Mouse (Mus musculus) adrenal gland, adult 10 weeks (tissue): ENCODE data around the gene Nlrp4e. TPM values are rescaled to one million over a fixed set of nuclear protein-coding genes. Genes with fewer than 3 reads are reported as not detected.

ENCODE experiments used
- polyA plus RNA-seq: library from polyadenylated mRNA; stranded (reverse); fragments of 350-450 nt; fragmentation: Illumina TruSeq; extraction: RNeasy Lipid Tissue Mini Kit (QIAGEN cat#74804); gene quantifications from one replicate; pipeline ENCODE4 v1.2.3, GENCODE M21; 2014; ENCODE audit warnings: low read depth, low replicate concordance

Nlrp4e gene
- polyA plus RNA-seq: not detected

GRCm38 (mm10) chr7:23300892-23301291 is at the start of gene Nlrp4e:
Gene Nlrp4e, plus strand, starts transcription at chr7:23301192.

GRCm38 (mm10) chr7:23251582-23251981 is 49.4 kb upstream of the Nlrp4e start, which contains the start of gene Vmn1r166:
Gene Vmn1r166, minus strand, starts transcription at chr7:23251682.

DNA sequence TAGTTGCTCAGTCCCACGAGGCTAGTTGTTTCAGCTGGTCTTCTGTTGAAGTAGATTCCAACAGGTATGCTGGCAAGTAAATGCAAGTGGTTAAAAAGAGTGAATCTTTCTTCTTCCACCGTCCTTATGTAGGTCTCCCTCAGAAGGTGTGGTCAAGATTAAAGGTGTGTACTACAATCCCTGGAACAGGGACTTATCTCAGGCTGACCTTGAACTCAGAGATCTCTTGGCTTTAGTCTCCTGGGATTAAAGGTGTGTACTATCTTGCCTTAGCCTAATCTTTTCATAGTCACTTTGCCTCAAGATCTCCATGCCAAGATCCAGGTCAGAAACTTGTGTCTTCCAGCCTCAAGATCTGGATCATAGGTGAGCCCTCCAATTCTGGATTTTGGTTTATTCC is 22.2 kb upstream of the Nlrp4e start, which contains the start of gene Gm6902:
TSS of gene Gm6902 (minus strand) at position 101 of the 400 bp plus-strand sequence.

DNA sequence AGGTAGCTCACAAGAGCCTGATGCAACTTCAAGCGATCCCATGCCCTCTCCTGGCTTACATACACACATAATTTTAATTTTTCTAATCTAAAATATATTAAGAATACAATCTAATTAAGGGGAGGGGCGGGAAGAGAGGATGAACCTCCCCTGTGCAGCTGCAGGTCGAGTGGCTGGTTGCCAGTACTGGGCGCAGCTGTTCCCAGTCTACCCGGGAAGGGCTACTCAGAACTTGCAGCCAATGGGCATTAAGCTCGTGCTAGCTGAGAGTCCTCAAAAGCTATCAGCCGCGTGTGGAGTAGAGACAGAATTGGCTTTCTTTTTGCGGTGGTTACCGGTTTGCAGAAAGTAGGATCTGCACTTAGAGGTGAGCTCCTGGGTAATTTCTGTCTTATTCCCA is 84.6 kb downstream of the Nlrp4e start, which contains the start of gene Nlrp5:
TSS of gene Nlrp5 (plus strand) at position 301 of the 400 bp plus-strand sequence.

Other genes starting within 250 kb of the Nlrp4e start
- not detected for gene Vmn1r163, start 245.7 kb upstream of the Nlrp4e start, polyA plus RNA-seq
- not detected for gene Gm8720, start 233.7 kb upstream of the Nlrp4e start, polyA plus RNA-seq
- not detected for gene Gm10662, start 156.7 kb upstream of the Nlrp4e start, polyA plus RNA-seq
- gene Vmn1r165, start 83.9 kb upstream of the Nlrp4e start, polyA plus RNA-seq: not detected
- gene Vmn1r166, start 49.5 kb upstream of the Nlrp4e start, polyA plus RNA-seq: not detected
- gene Gm6902, start 22.3 kb upstream of the Nlrp4e start, polyA plus RNA-seq: not detected
- not detected for gene Nlrp5, start 84.7 kb downstream of the Nlrp4e start, polyA plus RNA-seq
- gene Vmn1r167, start 206.0 kb downstream of the Nlrp4e start, polyA plus RNA-seq: not detected
- not detected for gene Vmn1r168, start 238.5 kb downstream of the Nlrp4e start, polyA plus RNA-seq